Mouse (Mus musculus) adrenal gland, postnatal 36 days (tissue): ENCODE data around the gene Pfkm. TPM values are rescaled to one million over a fixed set of nuclear protein-coding genes. Genes with fewer than 3 reads are reported as not detected.
A peak's percentile ranks its signal among the peaks of the same experiment; 100 is the strongest.

Experiments used
- DNase-seq, 2 experiments: peaks; one replicate each; pipeline ENCODE4 v3.0.0; 2021; ENCODE audit warnings: mixed read lengths in 1 of 2
- total RNA-seq, 2 experiments: library from RNA; stranded (reverse); gene quantifications; 2 replicates each; pipeline ENCODE4 v1.2.3; 2021

Pfkm gene
- total RNA-seq, 2 experiments from 2014 or later = 59.9 to 65.4 TPM

DNA sequence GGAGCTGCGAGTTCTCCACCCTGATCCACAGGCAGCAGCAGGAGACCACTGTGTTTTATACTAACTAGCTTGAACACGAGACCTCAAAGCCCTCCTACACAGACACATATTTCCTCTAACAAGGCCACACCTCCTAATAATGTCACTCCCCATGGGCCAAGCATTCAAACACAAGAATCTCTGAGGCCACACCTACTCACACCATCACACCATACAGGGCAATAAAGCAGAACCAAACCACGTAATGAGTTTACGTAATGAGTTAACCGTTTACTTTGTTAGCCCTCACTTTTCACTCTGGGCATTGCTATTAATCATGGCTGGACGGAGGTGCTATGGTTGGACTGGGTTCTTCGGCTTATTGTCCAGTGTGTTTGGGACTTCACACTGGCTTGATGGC is 47.4 kb downstream of the Pfkm start:
- DNase-seq = no peak

DNA sequence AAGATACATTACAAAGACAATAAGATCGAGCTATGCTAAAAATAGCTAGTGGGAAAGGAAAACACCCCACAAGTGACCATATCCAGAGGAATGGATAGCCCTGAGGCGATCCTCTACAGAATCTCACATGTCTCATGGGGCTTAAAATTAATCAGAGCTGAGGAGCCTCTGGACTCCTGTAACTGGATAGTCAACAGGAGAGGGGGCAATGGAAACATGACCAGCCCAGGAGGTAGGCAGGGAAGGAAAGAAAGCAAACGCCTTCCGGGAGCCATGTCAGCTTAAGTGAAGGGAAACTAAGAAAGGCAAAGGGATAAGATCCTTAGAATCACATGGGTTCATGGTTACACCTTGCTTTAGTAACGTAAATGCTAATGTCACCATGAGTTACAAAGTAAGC is 48.4 kb downstream of the Pfkm start:
- DNase-seq = no peak

DNA sequence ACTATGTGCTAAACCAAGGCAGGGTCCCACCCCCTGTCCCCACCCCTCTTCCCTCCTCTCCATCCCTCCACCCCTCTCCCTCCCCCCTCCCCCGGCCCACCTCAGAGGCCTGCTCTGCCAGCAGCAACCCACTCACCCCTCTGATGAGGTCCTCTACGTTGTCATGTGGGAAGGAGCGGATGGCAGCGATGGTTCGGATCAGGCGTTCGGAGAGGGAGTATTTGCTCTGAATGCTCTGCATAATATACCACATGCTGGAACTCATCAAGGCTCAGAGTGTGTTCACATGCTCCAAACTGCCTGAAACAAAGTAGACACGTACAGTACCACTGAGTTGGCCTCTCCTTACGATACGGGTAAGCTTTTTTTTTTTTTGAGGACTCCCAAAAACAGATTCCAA is 50.1 kb downstream of the Pfkm start:
- DNase-seq = no peak

GRCm38 (mm10) chr15:98144861-98145507 is 52.6 kb downstream of the Pfkm start:
- peak; percentile 28 to 55 for DNase-seq

DNA sequence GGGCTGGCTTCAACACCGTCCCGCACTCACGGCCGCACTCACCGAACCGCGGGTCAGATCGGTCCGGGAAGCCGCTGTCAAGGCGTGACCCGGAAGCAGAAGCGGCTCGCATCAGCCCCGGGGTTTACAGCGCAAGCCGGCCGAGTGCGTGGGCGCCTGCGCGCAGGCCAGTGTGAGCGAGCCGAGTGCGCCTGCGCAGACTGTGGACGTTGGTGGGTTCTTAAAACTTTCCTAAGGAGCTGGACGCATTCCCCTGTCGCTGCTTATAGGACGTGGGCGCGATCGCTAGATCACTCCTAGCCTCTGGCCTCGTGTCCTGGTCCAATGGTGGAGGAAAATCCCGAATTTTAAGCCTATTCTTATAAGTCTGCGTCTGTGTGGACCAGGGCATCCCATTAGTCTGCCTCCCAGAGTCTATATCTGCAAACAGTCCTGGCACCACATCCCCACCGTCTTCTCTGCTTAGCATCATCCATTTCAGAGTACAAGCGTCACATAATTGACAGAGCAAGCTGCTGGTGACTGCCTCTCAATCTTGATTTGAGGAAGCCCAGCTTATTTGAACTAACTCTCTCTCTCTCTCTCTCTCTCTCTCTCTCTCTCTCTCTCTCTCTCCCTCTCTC is 53.3 kb downstream of the Pfkm start:
- DNase-seq = peak; percentile 96

- no peak for DNase-seq
These were observed 56.0 kb downstream of the Pfkm start for GRCm38 (mm10) chr15:98148356-98148755.

DNA sequence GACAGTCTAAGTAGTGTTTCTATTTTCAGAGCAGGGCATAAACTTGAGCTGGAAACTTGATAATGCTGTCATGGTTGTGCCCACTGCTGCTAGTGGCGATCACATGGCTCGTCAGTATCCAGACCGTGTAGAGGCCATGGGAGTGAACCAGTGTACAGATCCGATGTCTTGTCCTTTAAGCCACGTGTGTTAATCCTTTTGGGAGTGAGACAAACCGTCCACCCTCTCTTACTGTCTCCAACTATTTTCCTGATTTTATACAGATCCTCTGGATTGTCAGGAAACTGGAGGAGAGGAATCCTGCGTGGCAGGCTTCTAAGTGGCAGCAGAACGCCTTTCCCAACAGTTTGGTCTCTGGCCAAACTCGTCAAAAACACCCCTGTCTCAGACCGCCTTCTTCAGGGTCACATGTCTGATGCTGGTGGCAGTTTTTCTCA is 56.8 kb downstream of the Pfkm start:
- DNase-seq = no peak

DNA sequence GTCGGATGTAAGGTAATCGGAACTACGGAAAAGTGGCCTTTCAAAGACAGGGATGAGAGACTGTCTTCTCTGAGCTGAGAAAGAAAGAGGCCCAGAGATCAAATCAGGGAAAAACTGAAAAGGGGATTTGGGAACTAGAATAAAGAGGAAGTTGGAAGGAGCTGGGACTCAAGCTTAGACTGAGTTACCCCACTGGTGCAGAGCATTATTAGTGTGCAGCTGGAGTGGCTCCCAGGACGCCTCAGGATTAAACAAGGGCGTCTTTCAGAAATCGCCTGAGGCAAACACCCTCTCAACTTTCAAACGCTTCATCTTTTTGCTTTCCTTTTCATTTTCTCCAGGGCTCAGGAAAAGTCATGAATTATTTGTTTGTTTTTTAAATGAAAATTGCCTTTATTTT is 60.5 kb downstream of the Pfkm start:
- no peak for DNase-seq

DNA sequence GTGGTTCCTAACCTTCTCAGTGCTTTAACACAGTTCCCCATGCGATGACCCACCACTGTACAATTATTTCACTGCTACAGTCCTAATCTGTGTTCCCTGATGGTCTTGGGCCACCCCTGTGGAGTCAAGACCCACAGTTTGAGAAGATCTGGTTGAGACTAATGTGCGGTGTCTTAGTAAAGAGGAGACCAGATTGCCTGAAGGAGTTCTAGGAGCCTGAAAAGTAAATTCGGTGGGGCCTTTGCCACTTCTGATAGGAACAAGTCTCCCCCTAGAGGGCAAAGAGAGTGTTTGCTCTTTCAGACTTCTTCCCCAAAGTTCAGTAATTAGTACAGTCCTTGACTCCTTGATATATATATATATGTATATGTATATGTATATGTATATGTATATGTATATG is 61.2 kb downstream of the Pfkm start:
- peak in 1 of 2 experiments; percentile 26 for DNase-seq

DNA sequence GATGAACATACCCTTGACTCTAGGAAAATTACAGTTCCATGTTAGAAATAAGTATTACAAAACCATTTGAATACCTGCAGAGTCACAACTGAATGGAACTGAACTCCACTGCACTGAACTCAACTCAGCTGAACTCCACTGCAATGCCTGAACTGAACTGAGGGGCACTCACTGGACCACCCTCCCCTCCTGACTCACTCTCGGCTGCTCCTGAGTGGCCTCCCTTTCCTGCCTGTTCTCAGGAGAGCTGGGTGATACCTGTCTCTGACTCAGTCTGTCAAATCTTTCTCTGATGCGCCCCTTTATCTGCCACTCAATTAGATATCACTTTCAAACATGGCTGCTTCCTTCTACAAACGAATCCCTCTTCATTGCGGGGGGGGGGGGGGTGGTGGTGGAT is 61.8 kb downstream of the Pfkm start:
- no peak for DNase-seq

GRCm38 (mm10) chr15:98154631-98155030 is 62.2 kb downstream of the Pfkm start:
- DNase-seq = no peak

DNA sequence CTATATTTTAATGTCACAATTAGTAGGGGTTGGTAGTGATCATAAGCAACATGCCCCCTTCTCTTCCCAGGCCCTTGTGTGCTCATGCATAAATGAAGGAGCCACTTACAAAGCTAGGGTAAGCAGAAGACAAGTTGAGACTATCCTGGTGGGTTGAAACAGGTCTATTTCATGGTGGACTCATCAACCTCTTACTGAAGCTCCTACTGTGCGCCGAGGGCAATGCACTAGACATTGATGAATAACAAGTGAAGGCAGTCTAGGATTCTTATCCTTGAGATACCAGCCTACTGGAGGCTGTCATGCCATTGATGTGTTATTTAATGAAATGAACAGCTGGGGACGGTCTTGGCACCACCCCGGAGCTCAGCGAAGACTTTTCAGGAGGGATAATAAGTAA is 62.9 kb downstream of the Pfkm start:
- no peak for DNase-seq

- peak; percentile 36 to 52 for DNase-seq
These were observed 63.6 kb downstream of the Pfkm start for GRCm38 (mm10) chr15:98155944-98156343.

DNA sequence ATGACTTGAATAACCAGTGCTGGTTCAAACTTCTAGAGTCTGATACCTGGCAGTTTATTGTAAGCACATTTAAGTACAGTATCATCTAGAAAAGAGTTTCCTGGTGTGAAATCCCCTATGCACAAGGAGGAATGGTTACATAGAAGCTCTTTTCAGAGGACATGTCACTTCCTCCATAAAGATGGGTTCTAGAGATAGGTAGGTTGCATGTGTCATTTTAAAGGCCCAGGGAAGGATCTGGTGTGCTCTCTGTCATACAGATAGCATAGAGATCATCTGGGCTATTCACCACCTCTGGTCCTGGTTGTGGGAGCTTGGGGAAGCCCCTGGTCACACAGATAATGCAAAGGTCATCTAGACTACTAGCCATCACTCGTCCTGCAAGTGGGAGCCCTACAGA is 64.9 kb downstream of the Pfkm start:
- no peak for DNase-seq

DNA sequence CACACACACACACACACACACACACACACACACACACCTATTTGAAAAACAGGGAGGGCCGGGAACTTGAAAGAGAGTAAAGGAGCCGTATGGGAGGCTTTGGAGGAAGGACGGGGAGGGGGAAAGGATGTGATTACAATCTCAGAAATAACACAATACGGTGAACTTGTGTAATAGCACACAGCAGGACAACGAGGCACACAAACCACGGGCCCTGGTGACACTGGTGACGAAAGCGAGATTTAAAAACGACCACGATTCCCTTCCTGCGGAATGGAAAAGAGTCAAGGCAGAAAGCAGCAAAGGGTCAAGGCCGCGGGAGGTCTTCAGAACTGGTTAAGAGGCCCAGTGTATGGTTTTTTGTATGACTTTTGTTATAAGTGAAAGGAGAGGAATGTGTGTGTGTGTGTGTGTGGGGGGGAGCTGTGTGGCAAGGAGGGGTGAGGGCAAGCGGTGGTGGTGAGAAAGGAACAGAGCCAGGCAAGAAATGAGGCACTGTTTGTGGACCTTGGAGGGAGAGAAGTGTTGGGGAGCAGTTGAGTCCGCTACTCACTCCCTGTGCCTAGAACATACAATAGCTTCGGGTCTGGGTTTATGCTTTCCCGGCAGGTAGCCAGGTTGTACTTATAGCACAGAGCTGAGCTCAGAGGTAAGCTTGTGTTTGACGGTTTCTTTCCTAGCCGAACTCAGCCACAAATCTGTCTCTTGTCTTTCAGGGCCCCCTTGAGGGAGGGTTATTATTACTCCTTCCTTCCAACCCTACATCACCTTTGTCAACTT is 68.8 kb downstream of the Pfkm start:
- no peak for DNase-seq

- no peak for DNase-seq
These were observed 70.2 kb downstream of the Pfkm start for GRCm38 (mm10) chr15:98162561-98162960.

DNA sequence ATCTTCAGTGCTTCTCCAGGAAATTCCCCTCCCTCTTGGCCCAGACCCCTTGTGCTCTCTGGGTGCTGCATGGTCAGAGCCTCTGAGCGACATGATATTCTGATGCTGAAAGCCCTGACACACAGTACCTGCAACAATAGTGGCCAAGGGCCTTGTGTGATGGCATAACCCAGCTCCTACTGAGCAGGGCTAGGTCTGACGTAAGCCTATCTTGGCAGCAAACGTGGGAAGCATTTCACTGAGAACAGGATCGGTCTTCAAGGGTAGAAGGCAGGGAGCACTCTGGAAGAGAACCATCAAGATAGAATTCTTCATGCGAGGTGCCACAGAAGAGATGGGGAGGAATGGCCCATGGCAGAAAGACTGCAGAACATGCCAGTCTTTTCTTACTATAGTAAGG is 73.1 kb downstream of the Pfkm start, which contains the start of gene Asb8:
Gene Asb8, minus strand, starts transcription at position 101 of the 400 bp plus-strand sequence.
- no peak for DNase-seq

DNA sequence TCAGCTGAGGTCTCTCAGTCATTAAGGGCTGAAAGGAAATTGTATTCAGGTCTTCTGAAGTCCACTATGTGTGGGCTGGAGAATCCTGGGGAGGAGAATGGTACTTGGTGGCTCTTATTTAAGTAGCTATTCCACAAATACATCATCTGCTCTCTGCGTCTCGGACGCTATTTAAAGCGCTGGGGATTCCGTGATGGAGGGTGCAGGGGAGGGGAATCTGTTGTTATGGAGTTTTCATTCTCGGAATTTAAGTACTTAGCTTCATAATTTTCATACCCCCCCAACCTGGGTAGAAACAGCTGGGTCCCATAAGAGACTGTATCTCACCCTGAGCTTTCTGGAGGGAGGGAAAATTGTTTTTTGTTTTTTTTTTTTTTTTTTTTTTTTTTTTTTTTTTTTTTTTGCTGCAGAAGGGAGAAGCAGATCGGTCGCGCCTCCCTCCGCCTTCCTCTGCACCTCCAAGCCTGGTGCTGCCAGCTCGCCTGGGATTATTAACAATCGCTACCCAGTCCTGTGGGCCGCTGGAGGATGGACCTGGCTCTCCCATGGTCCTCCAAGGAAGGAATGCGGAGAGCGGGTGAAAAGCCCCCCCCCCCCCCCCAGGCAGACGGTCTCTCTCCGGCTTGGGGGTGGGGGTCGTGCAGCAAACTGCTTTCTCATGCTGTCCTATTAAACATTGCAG is 74.7 kb downstream of the Pfkm start, which contains the start of gene Ccdc184:
Gene Ccdc184, plus strand, starts transcription at position 196 of the 682 bp plus-strand sequence.
- no peak for DNase-seq

GRCm38 (mm10) chr15:98167645-98168621 is 75.5 kb downstream of the Pfkm start:
- DNase-seq = peak; percentile 82 to 84

GRCm38 (mm10) chr15:98168622-98169004 is 76.2 kb downstream of the Pfkm start:
- no peak for DNase-seq

DNA sequence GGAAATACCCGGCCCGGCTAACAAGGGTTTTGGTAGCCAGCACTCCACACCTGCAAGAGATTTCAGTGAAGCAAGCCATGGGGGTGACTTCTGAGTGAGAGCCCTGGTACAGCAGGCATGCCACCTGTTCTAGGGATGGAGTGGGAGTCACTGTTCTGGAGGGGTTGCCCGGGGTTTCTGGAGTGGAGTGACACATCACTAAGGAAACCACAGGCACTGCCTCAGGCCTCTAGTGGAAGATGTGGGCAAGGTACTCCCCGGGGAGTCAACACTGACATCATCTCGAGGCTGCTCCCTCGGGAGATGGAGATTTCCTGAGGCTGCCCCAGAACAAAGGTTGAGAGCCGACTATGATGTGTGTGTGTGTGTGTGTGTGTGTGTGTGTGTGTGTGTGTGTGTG is 78.0 kb downstream of the Pfkm start:
- peak in 1 of 2 experiments; percentile 19 for DNase-seq
